Mouse (Mus musculus): Measurements from ENCODE around the gene Cactin.

GRCm38 (mm10) chr10:81284189-81284588 is 36.7 kb upstream of the Cactin start:
- TF ChIP-seq POLR2A (IDR thresholded peaks at IDR 0.05; ENCODE audit: borderline replicate concordance, low read depth, low read length) (no peak), CTCF (IDR thresholded peaks at IDR 0.05; ENCODE audit: low read depth, low read length) (no peak)

Data from bone marrow macrophage, adult 2 months (primary cell).